Mouse (Mus musculus) hindbrain, embryonic 16.5 days (tissue): ENCODE data around the gene Kazald1. TPM values are rescaled to one million over a fixed set of nuclear protein-coding genes. Genes with fewer than 3 reads are reported as not detected.

Experiments used
- ATAC-seq: fragments of 200-750 bp; cut with Nextera tagmentation; 2 replicates; pipeline ENCODE4 v1.8.0; 2017; ENCODE audit warnings: moderate TSS enrichment, moderate library complexity
- H3K27ac ChIP-seq: fragments of 300-500 bp; sonication (generic); 2 replicates; pipeline ENCODE4 v1.5.1; 2014; ENCODE audit warnings: low read depth, mild to moderate bottlenecking, control low read depth, low read length, moderate library complexity
- H3K27me3 ChIP-seq: fragments of 300-500 bp; sonication (generic); replicated peaks from 2 replicates; pipeline ENCODE4 v1.6.1; 2014; ENCODE audit warnings: low read length; ENCODE audit not compliant: control insufficient read depth, insufficient read depth
- H3K36me3 ChIP-seq: fragments of 300-500 bp; sonication (generic); 2 replicates; pipeline ENCODE4 v1.6.1; 2014; ENCODE audit warnings: mild to moderate bottlenecking, low read length, moderate library complexity, mixed read lengths; ENCODE audit not compliant: control insufficient read depth, insufficient read depth
- H3K4me1 ChIP-seq: fragments of 300-500 bp; sonication (generic); 2 replicates; pipeline ENCODE4 v1.6.1; 2014; ENCODE audit warnings: low read depth, low read length; ENCODE audit not compliant: control insufficient read depth, insufficient read depth
- H3K4me2 ChIP-seq: fragments of 300-500 bp; sonication (generic); 2 replicates; pipeline ENCODE4 v1.6.1; 2014; ENCODE audit warnings: mild to moderate bottlenecking, low read length, control low read depth, moderate library complexity
- H3K4me3 ChIP-seq: fragments of 300-500 bp; sonication (generic); 2 replicates; pipeline ENCODE4 v1.5.1; 2014; ENCODE audit warnings: mild to moderate bottlenecking, low read length, control low read depth, moderate library complexity
- H3K9ac ChIP-seq: fragments of 300-500 bp; sonication (generic); 2 replicates; pipeline ENCODE4 v1.6.1; 2014; ENCODE audit warnings: low read depth, mild to moderate bottlenecking, control low read depth, low read length, moderate library complexity
- H3K9me3 ChIP-seq: fragments of 300-500 bp; sonication (generic); 2 replicates; pipeline ENCODE4 v1.6.1; 2014; ENCODE audit warnings: mild to moderate bottlenecking, low read length, moderate library complexity; ENCODE audit not compliant: control insufficient read depth
- WGBS: fragments of 180-500 bp; shearing (Covaris S2); extraction: QIAGEN DNeasy Blood & Tissue Kit; methylation state at CpG from one replicate; pipeline ENCODE4 v1.1.7; 2014; 5-methylcytosine and 5-hydroxymethylcytosine counted together
- polyA plus RNA-seq: library from polyadenylated mRNA; unstranded; fragments of >200 nt; fragmentation: Nextera tagmentation; extraction: Ambion mirVana; gene quantifications from 2 replicates; pipeline ENCODE4 v1.2.1, GENCODE M21; 2015

Gene Kazald1
- polyA plus RNA-seq, 1 experiment from 2014 or later, result 4.0 TPM

GRCm38 (mm10) chr19:45047417-45047934 is 27.6 kb upstream of the Kazald1 start, which contains the start of gene Sfxn3:
Gene Sfxn3, plus strand, starts transcription at chr19:45047503.
- H3K9me3 ChIP-seq, result no peaks in the 10 kb centered on the region
- under 1% methylated on average over 26 of the region's 26 CpGs for WGBS
- ATAC-seq, result peak; percentile 85
- peak within 1 kb of the TSS; percentile 81 for H3K9ac ChIP-seq
- peaks cover 26% of the 10 kb centered on the region for H3K4me1 ChIP-seq
- peak within 1 kb of the TSS; percentile 67 for H3K4me3 ChIP-seq
- H3K4me2 ChIP-seq, result peak within 1 kb of the TSS; percentile 75
- H3K27me3 ChIP-seq, result no peaks in the 10 kb centered on the region
- peak within 1 kb of the TSS; percentile 94 for H3K27ac ChIP-seq
- H3K36me3 ChIP-seq, result peaks cover 3% of the 10 kb centered on the region

- Histone ChIP-seq H3K4me3 (peak overlapping the region; percentile 67), H3K27me3 (no peaks in the 10 kb centered on the region), H3K36me3 (peaks cover 7% of the 10 kb centered on the region), H3K27ac (peak overlapping the region; percentile 94), H3K9me3 (no peaks in the 10 kb centered on the region), H3K4me2 (peak overlapping the region; percentile 75), H3K4me1 (peaks cover 26% of the 10 kb centered on the region), H3K9ac (peak overlapping the region; percentile 81)
- WGBS, result 18% methylated on average over 11 of the region's 11 CpGs
- ATAC-seq, result peak; percentile 23
These were observed 27.0 kb upstream of the Kazald1 start for GRCm38 (mm10) chr19:45047935-45048643.

DNA sequence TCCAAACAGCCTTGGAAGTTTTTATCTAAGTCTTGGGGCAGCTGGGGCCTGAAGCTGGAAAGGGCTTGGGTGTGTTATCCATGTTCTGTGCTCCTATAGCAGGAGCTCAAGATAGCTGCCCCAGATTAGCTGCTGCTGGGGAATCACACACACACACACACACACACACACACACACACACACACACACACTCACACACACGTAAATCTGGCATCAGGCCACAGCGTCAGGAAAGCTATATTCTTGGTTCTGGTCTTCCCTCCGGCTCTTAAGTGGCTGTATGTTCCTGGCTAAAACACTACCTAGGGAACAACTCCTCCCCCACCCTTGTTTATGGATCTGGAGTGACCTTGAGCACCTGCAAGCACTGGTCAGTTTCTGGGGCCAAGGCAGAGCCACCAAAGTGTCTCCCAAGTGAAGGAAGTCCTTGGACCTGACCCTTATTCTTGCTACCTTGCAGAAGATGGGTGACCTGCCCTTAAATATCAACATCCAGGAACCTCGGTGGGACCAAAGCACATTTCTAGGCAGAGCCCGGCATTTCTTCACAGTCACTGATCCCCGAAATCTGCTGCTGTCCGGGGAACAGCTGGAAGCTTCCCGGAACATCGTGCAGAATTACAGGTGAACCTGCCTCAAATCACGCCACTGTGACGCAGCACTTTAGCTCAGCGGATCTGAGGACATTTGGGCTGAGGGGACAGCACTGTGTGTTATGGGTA is 26.2 kb upstream of the Kazald1 start:
- no peaks in the 10 kb centered on the region for H3K27me3 ChIP-seq
- peaks cover 26% of the 10 kb centered on the region for H3K4me1 ChIP-seq
- H3K4me2 ChIP-seq, result peak overlapping the region; percentile 75
- no peak for ATAC-seq
- H3K27ac ChIP-seq, result peak overlapping the region; percentile 94
- peaks cover 12% of the 10 kb centered on the region for H3K36me3 ChIP-seq
- peak overlapping the region; percentile 81 for H3K9ac ChIP-seq
- no peaks in the 10 kb centered on the region for H3K9me3 ChIP-seq
- 76% methylated on average over 12 of the region's 12 CpGs for WGBS
- peak overlapping the region; percentile 67 for H3K4me3 ChIP-seq

- Histone ChIP-seq H3K9me3 (no peaks in the 10 kb centered on the region), H3K9ac (no peak overlapping the region), H3K4me2 (peak overlapping the region; percentile 75), H3K4me1 (peaks cover 26% of the 10 kb centered on the region), H3K27me3 (no peaks in the 10 kb centered on the region), H3K36me3 (peaks cover 16% of the 10 kb centered on the region), H3K27ac (no peak overlapping the region), H3K4me3 (no peak overlapping the region; the same call in 1 of the 2 replicates)
- no peak for ATAC-seq
- WGBS, result 75% methylated on average over 9 of the region's 9 CpGs
These were observed 25.5 kb upstream of the Kazald1 start for GRCm38 (mm10) chr19:45049523-45049922.

DNA sequence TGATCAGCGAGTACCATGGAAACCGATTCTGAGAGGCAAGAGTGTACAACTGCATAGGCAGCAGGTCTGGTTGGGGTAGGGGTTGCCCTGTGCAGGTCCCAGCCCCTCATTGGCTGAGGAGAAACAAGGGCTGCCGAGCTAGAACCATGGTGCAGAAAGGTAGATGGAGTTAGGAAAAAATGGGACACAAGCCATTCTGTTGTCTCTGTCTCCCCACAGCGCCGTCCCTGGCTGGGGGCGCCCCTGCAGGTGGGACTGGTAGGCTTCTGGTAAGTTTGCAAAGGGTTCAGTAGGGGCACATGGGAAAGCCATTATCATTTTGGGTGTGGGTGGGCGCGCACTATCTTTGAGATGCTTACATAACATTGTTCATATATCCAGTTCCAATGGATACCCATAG is 21.6 kb upstream of the Kazald1 start:
- no peak overlapping the region for H3K27ac ChIP-seq
- H3K36me3 ChIP-seq, result peaks cover 20% of the 10 kb centered on the region
- H3K4me1 ChIP-seq, result peaks cover 27% of the 10 kb centered on the region
- H3K4me3 ChIP-seq, result no peak overlapping the region
- whole genome bisulfite sequencing, result 89% methylated on average over 8 of the region's 8 CpGs
- no peak overlapping the region for H3K4me2 ChIP-seq
- no peak for ATAC-seq
- no peaks in the 10 kb centered on the region for H3K9me3 ChIP-seq
- no peak overlapping the region for H3K9ac ChIP-seq
- H3K27me3 ChIP-seq, result no peaks in the 10 kb centered on the region

GRCm38 (mm10) chr19:45054892-45055690 is 19.9 kb upstream of the Kazald1 start:
- H3K27me3 ChIP-seq, result no peaks in the 10 kb centered on the region
- no peak overlapping the region for H3K27ac ChIP-seq
- H3K9me3 ChIP-seq, result no peaks in the 10 kb centered on the region
- peaks cover 20% of the 10 kb centered on the region for H3K36me3 ChIP-seq
- H3K4me1 ChIP-seq, result peaks cover 19% of the 10 kb centered on the region
- H3K4me3 ChIP-seq, result no peak overlapping the region
- H3K4me2 ChIP-seq, result no peak overlapping the region
- WGBS, result 80% methylated on average over 6 of the region's 6 CpGs
- ATAC-seq, result no peak
- no peak overlapping the region for H3K9ac ChIP-seq

DNA sequence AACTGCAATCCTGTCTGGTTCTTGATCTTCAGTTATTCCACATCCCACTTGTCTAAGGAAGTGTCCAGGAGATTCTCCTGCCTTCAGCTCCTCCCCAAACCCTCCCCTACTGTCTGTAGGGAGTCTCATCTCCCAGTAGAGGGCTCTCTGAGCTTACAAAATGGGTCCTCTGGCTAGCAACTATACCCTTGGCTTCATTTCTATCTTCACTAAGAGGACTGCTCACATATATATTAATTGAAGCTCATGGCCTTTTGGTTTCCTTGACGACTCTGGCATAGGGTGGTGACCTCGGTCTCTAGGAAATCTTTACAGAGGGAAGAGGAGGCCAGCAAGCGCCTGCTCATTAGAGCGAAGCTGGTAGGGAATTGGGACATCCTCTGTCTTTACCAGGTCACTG is 18.7 kb upstream of the Kazald1 start:
- H3K4me1 ChIP-seq, result peaks cover 19% of the 10 kb centered on the region
- H3K9me3 ChIP-seq, result no peaks in the 10 kb centered on the region
- no peak overlapping the region for H3K4me3 ChIP-seq
- no peak overlapping the region for H3K27ac ChIP-seq
- no peak overlapping the region for H3K9ac ChIP-seq
- ATAC-seq, result no peak
- peaks cover 20% of the 10 kb centered on the region for H3K36me3 ChIP-seq
- no peak overlapping the region for H3K4me2 ChIP-seq
- 46% methylated on average over 4 of the region's 4 CpGs for WGBS
- H3K27me3 ChIP-seq, result no peaks in the 10 kb centered on the region

DNA sequence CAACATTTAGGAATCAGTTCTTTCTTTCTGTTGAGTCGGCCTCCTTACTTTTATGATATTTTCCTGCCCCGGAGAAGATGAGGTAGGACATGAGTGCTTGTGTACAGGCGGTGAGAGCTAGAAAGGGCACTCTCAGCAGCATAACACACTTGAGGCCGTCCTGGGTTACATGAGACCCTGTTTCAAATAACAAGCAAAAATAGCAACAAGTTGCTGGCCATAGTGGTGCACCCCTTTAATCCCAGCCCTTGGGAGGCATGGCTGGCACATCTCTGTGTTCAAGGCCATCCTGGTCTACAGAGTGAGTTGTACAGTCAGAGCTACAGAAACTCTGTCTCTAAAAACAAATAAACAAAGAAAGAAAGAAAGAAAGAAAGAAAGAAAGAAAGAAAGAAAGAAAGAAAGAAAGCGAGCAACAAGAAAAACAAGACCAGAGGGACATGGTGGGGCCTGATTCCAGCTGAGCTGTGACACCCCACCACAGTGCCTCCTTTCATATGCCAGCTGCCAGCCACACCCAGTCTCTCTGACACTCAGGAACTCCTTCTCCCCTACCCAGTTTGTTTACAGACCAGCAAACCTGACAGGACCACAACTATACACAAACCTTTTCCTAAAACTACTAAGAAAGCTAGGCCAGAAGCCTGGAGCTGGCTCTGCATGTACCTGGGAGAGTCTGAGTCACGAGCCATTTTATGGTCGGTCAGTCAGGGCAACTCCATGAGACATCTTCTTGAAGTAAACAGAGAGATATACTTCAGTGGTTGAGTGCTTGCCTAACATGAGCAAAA is 17.9 kb upstream of the Kazald1 start:
- Histone ChIP-seq H3K9me3 (no peaks in the 10 kb centered on the region), H3K9ac (peak overlapping the region; percentile 48; the same call in 1 of the 2 replicates), H3K36me3 (peaks cover 20% of the 10 kb centered on the region), H3K4me2 (peak overlapping the region; percentile 66), H3K4me1 (peaks cover 19% of the 10 kb centered on the region), H3K4me3 (peak overlapping the region; percentile 45; the same call in 1 of the 2 replicates), H3K27ac (peak overlapping the region; percentile 91), H3K27me3 (no peaks in the 10 kb centered on the region)
- no peak for ATAC-seq
- WGBS, result 74% methylated on average over 7 of the region's 7 CpGs
